Mouse (Mus musculus): ENCODE results near the gene Pmvk. TPM values are rescaled to one million over a fixed set of nuclear protein-coding genes. Genes with fewer than 3 reads are reported as not detected.

Pmvk gene
- polyA plus RNA-seq, 1 experiment from 2014 or later = 62.5 TPM

DNA sequence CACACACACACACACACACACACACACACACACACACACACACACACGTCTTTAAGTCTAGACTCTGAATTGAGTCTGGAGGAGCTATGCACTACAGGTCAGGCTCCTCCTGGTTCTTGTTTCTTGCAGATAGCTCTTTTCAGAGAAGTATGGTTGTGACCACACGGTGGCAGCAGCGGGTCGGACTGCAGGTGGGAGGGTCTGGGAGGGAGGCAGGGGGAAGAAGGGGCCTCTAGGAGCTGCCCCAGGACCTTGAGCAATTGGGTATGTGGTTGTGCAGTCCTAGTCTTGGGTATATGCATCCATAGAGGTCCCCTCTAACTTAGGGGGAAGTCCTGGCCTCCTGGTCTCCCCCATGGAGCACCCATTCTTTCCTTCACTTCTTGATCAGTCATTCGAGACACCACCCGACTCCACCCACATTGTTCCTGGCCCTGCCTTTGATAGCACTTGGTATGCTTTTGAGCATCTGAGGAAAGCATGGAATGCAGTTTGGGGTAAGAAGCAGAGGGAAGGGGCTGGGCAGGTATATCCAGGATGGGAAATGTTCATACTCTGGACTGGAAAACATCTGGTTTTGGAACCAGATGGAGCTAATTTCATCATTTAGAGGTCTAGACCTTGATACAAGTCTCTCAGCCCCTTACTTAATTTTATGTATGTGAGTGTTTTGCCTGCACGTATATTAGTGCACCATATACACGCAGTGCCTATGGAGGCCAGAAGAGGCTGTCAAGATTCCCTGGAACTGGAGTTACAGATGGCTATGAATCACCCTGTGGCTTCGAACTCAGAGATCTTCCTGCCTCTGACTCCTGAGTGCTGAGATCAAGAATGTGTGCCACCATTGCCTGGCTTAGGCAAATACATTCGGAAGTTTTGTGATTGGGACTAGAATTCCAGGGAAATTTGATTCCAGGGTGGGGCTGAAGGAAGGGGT is 2.7 kb downstream of the Pmvk start:
- Histone ChIP-seq H3K36me3 (ENCODE audit: control insufficient read depth, insufficient read depth, low read length) (no peaks in the 10 kb centered on the region), H3K9me3 (ENCODE audit: control insufficient read depth, low read length) (no peaks in the 10 kb centered on the region), H3K27me3 (ENCODE audit: control insufficient read depth, insufficient read depth, low read length) (no peaks in the 10 kb centered on the region; the same call in 1 of the 2 replicates), H3K4me1 (replicated peaks; ENCODE audit: control insufficient read depth, insufficient read depth, low read length) (no peaks in the 10 kb centered on the region), H3K9ac (ENCODE audit: low read length) (no peak overlapping the region), H3K4me3 (ENCODE audit: low read depth, low read length) (no peak overlapping the region), H3K4me2 (ENCODE audit: low read depth, low read length, severe bottlenecking) (no peak overlapping the region), H3K27ac (ENCODE audit: low read depth, low read length) (no peak overlapping the region)
- WGBS = 33% methylated on average over 10 of the region's 10 CpGs
- peak; percentile 92 for DNase-seq (ENCODE audit: low spot score)
- no peak for ATAC-seq (replicated peaks; ENCODE audit: low FRiP score)

DNA sequence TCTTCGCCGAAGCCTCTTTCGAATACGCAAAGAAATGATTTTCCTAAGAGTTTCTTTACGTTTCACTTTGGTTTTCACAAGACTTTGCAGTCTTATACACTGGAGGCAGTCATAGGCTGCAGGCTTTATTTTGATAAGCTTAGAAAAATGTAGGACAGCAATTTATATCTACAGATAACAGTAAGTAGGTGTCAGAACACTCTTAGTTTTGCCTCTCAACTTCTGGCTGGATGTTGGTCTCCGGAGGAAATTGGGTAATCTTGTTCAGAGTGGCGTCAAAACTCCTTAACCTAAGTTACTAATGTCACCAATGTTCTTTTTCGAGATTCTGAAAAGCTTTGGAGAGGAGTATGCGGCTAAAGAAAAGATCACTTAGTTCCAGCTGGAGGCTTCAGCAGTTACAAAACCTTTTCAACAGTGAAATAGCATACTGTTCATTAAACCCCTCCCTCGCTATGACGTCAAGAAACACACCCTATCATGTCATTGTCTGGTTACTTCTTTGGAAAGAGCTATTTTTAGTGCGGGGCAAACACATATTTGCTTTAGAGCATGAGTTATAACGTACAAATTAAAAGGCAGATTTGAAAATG is 4.1 kb downstream of the Pmvk start:
- no peaks in the 10 kb centered on the region for H3K36me3 ChIP-seq (ENCODE audit: control insufficient read depth, insufficient read depth, low read length)
- H3K27ac ChIP-seq (ENCODE audit: low read depth, low read length) = peak overlapping the region; percentile 37; the same call in 1 of the 2 replicates
- H3K9ac ChIP-seq (ENCODE audit: low read length) = no peak overlapping the region
- no peaks in the 10 kb centered on the region for H3K4me1 ChIP-seq (replicated peaks; ENCODE audit: control insufficient read depth, insufficient read depth, low read length)
- peak overlapping the region; percentile 53 for H3K4me3 ChIP-seq (ENCODE audit: low read depth, low read length)
- H3K9me3 ChIP-seq (ENCODE audit: control insufficient read depth, low read length) = no peaks in the 10 kb centered on the region
- ATAC-seq (replicated peaks; ENCODE audit: low FRiP score) (peak; percentile 59; the same call in 1 of the 2 replicates), DNase-seq (ENCODE audit: low spot score) (no peak)
- WGBS = 48% methylated on average over 13 of the region's 13 CpGs
- peak overlapping the region; percentile 55 for H3K4me2 ChIP-seq (ENCODE audit: low read depth, low read length, severe bottlenecking)
- no peaks in the 10 kb centered on the region; the same call in 1 of the 2 replicates for H3K27me3 ChIP-seq (ENCODE audit: control insufficient read depth, insufficient read depth, low read length)

DNA sequence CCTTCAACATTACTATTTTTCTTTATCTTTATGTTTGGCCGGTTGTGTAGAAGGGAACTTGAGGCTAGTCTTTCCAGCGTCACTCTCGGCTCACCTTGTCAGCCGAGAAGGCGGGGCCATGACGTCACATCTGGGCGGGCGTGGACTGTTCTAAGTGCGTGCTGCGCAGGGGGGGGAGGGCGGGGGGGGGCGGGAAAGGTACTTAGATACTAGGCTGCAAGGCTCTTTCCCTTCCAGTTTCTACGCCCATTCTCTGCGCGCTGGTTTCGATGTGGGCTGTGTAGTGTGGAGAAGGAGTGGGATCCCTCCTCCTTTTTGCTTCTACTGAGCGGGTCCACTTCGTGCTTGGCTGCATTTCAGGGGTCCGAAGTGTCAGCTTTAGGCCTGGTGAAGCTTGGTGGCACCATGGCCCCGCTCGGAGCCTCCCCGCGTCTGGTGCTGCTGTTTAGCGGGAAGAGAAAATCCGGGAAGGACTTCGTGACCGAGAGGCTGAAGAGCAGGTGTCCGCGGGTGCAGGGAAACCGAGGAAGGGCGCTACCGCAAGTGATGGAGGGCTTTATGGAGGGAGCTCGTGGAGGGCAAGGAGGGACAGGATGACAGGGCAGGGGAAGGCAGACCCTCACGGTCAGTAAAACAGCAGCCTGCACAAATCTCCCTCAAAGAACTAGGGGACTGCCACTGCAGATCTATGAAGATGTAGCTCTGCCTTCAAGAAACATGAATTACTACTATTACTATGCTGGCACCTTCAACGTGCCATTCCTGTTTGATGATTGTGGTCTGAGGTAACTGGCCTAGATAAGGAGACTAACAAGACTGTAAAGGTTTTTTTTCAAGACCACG is 4.8 kb downstream of the Pmvk start:
- H3K27ac ChIP-seq (ENCODE audit: low read depth, low read length) = peak overlapping the region; percentile 60; the same call in 1 of the 2 replicates
- H3K4me2 ChIP-seq (ENCODE audit: low read depth, low read length, severe bottlenecking) = peak overlapping the region; percentile 55
- DNase-seq (ENCODE audit: low spot score) = peak; percentile 95
- no peaks in the 10 kb centered on the region for H3K36me3 ChIP-seq (ENCODE audit: control insufficient read depth, insufficient read depth, low read length)
- ATAC-seq (replicated peaks; ENCODE audit: low FRiP score) = peak; percentile 88
- no peaks in the 10 kb centered on the region for H3K4me1 ChIP-seq (replicated peaks; ENCODE audit: control insufficient read depth, insufficient read depth, low read length)
- H3K27me3 ChIP-seq (ENCODE audit: control insufficient read depth, insufficient read depth, low read length) = no peaks in the 10 kb centered on the region; the same call in 1 of the 2 replicates
- H3K4me3 ChIP-seq (ENCODE audit: low read depth, low read length) = peak overlapping the region; percentile 53
- WGBS = 2% methylated on average over 35 of the region's 36 CpGs
- no peaks in the 10 kb centered on the region for H3K9me3 ChIP-seq (ENCODE audit: control insufficient read depth, low read length)
- H3K9ac ChIP-seq (ENCODE audit: low read length) = peak overlapping the region; percentile 70

DNA sequence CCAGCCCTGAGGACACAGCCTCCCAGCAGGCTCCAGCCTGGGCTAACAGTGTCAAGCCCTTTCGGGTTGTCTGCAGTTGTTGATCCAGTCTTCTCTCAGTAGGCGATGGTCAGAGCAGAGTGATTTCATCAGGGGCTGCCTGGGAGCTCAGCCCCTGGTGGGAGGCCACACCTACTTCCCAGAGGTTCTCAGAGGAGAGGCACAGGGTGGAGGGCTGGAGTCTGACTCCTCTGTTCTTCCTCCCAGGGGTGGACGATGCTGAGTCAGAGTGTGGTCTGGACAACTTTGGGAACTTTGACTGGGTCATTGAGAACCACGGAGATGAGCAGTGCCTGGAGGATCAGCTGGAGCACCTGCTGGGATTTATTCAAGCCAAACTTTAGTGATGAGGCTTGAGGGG is 13.9 kb downstream of the Pmvk start:
- DNase-seq (ENCODE audit: low spot score) = no peak
- Histone ChIP-seq H3K4me2 (ENCODE audit: low read depth, low read length, severe bottlenecking) (no peak overlapping the region), H3K4me1 (replicated peaks; ENCODE audit: control insufficient read depth, insufficient read depth, low read length) (no peaks in the 10 kb centered on the region), H3K36me3 (ENCODE audit: control insufficient read depth, insufficient read depth, low read length) (no peaks in the 10 kb centered on the region), H3K4me3 (ENCODE audit: low read depth, low read length) (no peak overlapping the region), H3K9me3 (ENCODE audit: control insufficient read depth, low read length) (no peaks in the 10 kb centered on the region), H3K27ac (ENCODE audit: low read depth, low read length) (no peak overlapping the region), H3K9ac (ENCODE audit: low read length) (no peak overlapping the region), H3K27me3 (ENCODE audit: control insufficient read depth, insufficient read depth, low read length) (no peaks in the 10 kb centered on the region)
- 51% methylated on average over 4 of the region's 4 CpGs for WGBS
- no peak for ATAC-seq (replicated peaks; ENCODE audit: low FRiP score)

DNA sequence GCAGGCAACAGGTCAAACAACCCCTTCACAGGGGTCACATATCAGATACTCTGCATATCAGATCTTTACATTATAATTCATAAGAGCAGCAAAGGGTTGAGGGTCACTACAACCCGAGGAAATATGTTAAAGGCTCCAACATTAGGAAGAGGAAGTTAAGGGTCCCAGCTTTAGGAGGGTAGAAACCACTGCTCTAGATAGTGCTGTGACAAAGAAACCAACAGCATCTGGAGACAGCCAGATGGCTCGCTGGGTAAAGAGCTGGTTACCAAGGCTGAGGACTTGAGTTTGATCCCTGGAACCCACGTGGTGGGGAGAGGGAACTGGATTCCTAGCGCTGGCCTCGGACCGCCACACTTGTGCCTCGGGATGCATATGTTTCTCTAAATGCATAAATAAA is 17.9 kb downstream of the Pmvk start:
- Histone ChIP-seq H3K27me3 (ENCODE audit: control insufficient read depth, insufficient read depth, low read length) (no peaks in the 10 kb centered on the region), H3K9ac (ENCODE audit: low read length) (no peak overlapping the region), H3K36me3 (ENCODE audit: control insufficient read depth, insufficient read depth, low read length) (no peaks in the 10 kb centered on the region), H3K4me1 (replicated peaks; ENCODE audit: control insufficient read depth, insufficient read depth, low read length) (no peaks in the 10 kb centered on the region), H3K4me2 (ENCODE audit: low read depth, low read length, severe bottlenecking) (no peak overlapping the region), H3K9me3 (ENCODE audit: control insufficient read depth, low read length) (no peaks in the 10 kb centered on the region), H3K27ac (ENCODE audit: low read depth, low read length) (no peak overlapping the region), H3K4me3 (ENCODE audit: low read depth, low read length) (no peak overlapping the region)
- ATAC-seq (replicated peaks; ENCODE audit: low FRiP score) (no peak), DNase-seq (ENCODE audit: low spot score) (no peak)
- WGBS = 83% methylated on average over 7 of the region's 7 CpGs

DNA sequence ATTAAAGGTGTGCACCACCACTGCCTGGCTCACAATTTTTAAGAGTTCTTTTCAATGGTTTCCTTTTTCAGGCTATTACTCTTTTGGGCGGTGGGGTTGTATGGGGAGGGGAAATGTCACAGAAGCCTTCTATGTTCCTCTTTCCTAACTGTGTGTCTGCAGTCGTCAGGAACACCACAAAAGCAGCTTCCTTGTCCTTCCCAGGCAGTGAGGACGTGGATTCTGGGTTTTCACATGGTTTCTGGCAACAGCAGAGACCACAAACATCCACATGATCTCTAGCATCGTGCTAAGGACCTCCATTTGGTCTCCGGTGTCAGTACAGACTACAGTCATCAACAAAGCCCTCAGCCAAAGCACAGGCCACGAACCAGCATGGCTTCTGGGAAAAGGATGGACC is 19.5 kb downstream of the Pmvk start:
- Histone ChIP-seq H3K9me3 (ENCODE audit: control insufficient read depth, low read length) (no peaks in the 10 kb centered on the region), H3K27me3 (ENCODE audit: control insufficient read depth, insufficient read depth, low read length) (no peaks in the 10 kb centered on the region), H3K9ac (ENCODE audit: low read length) (no peak overlapping the region), H3K4me1 (replicated peaks; ENCODE audit: control insufficient read depth, insufficient read depth, low read length) (no peaks in the 10 kb centered on the region), H3K27ac (ENCODE audit: low read depth, low read length) (no peak overlapping the region), H3K36me3 (ENCODE audit: control insufficient read depth, insufficient read depth, low read length) (no peaks in the 10 kb centered on the region), H3K4me3 (ENCODE audit: low read depth, low read length) (no peak overlapping the region), H3K4me2 (ENCODE audit: low read depth, low read length, severe bottlenecking) (no peak overlapping the region)
- DNase-seq (ENCODE audit: low spot score) = no peak
- 79% methylated on average over 6 of the region's 6 CpGs for WGBS
- ATAC-seq (replicated peaks; ENCODE audit: low FRiP score) = no peak

DNA sequence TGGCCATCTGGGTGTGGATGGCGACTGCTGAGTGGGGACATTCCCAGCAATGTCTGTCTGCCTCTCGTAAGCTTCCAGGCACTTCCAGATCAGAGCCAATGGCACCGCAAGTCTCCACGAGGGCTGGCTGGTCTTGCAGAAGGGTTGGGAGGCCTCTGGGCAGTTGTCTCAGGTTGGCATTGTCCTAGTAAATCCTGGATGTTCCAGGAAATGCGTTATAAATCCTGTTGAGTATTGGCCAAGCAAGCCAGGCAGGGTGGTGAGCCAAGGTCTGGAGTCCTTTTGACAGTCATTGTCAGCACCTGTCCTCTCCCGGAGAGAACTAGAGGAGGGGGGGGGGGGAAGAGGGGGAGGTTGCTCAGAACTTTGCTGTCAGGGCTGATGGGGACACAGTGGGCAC is 24.7 kb downstream of the Pmvk start:
- DNase-seq (ENCODE audit: low spot score) (no peak), ATAC-seq (replicated peaks; ENCODE audit: low FRiP score) (no peak)
- Histone ChIP-seq H3K36me3 (ENCODE audit: control insufficient read depth, insufficient read depth, low read length) (no peaks in the 10 kb centered on the region), H3K9me3 (ENCODE audit: control insufficient read depth, low read length) (no peaks in the 10 kb centered on the region), H3K4me3 (ENCODE audit: low read depth, low read length) (no peak overlapping the region), H3K4me2 (ENCODE audit: low read depth, low read length, severe bottlenecking) (no peak overlapping the region), H3K9ac (ENCODE audit: low read length) (no peak overlapping the region), H3K4me1 (replicated peaks; ENCODE audit: control insufficient read depth, insufficient read depth, low read length) (no peaks in the 10 kb centered on the region), H3K27me3 (ENCODE audit: control insufficient read depth, insufficient read depth, low read length) (no peaks in the 10 kb centered on the region), H3K27ac (ENCODE audit: low read depth, low read length) (no peak overlapping the region)
- WGBS = 84% methylated on average over 6 of the region's 6 CpGs

DNA sequence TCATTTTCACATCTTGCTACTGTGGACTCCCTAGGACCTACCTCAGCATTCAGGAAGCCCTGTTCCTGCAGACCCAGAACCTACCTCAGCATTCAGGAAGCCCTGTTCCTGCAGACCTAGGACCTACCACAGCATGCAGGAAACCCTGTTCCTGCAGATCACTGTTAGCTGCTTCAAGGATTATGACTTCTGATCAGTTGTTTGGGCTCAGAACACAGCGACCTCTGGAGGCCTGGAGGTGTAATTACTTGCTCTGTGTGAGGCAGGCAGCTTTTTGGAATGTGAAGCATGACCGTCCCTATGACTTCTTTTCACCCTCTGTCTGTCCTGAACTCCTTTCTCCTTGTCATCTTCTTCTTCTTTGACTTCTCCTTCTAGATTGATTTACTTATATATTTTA is 27.1 kb downstream of the Pmvk start:
- no peaks in the 10 kb centered on the region for H3K27me3 ChIP-seq (ENCODE audit: control insufficient read depth, insufficient read depth, low read length)
- H3K4me2 ChIP-seq (ENCODE audit: low read depth, low read length, severe bottlenecking) = no peak overlapping the region
- WGBS = 38% methylated on average over 2 of the region's 2 CpGs
- H3K36me3 ChIP-seq (ENCODE audit: control insufficient read depth, insufficient read depth, low read length) = no peaks in the 10 kb centered on the region
- no peaks in the 10 kb centered on the region for H3K9me3 ChIP-seq (ENCODE audit: control insufficient read depth, low read length)
- peak; percentile 60 for DNase-seq (ENCODE audit: low spot score)
- H3K4me1 ChIP-seq (replicated peaks; ENCODE audit: control insufficient read depth, insufficient read depth, low read length) = no peaks in the 10 kb centered on the region
- H3K9ac ChIP-seq (ENCODE audit: low read length) = no peak overlapping the region
- no peak overlapping the region for H3K4me3 ChIP-seq (ENCODE audit: low read depth, low read length)
- no peak overlapping the region for H3K27ac ChIP-seq (ENCODE audit: low read depth, low read length)
- ATAC-seq (replicated peaks; ENCODE audit: low FRiP score) = no peak
